Mouse (Mus musculus) CH12.LX (cell line): ENCODE data around the gene Ap2a1. TPM values are rescaled to one million over a fixed set of nuclear protein-coding genes. Genes with fewer than 3 reads are reported as not detected.

Experiments
- DNase-seq: peaks from one replicate; pipeline ENCODE4 v3.0.0-alpha.2; 2013; ENCODE audit errors: extremely low read depth
- H3K27ac ChIP-seq: 2 replicates; pipeline ENCODE4 v1.5.1; 2012; ENCODE audit warnings: low read depth, mild to moderate bottlenecking, control low read depth, moderate library complexity; ENCODE audit not compliant: insufficient read depth
- H3K27me3 ChIP-seq: replicated peaks from 2 replicates; pipeline ENCODE3; 2012; ENCODE audit warnings: inconsistent platforms
- H3K36me3 ChIP-seq, 2 experiments: replicated peaks in 1 of 2; 2 replicates each; pipeline versions ENCODE3 to v1.6.1; 2012; ENCODE audit warnings: inconsistent platforms in 1 of 2, low read length in 1 of 2, mild to moderate bottlenecking in 1 of 2, mixed read lengths in 1 of 2, moderate library complexity in 1 of 2; ENCODE audit not compliant: control insufficient read depth in 1 of 2, insufficient read depth in 1 of 2
- H3K4me1 ChIP-seq, 2 experiments: 2 replicates each; pipeline ENCODE4 v1.6.1; 2012; ENCODE audit warnings: inconsistent platforms in 1 of 2, moderate library complexity in 1 of 2; ENCODE audit not compliant: insufficient read depth in 2 of 2, control insufficient read depth in 1 of 2
- H3K4me2 ChIP-seq: 2 replicates; pipeline ENCODE4 v1.6.1; 2012; ENCODE audit warnings: low read depth, mild to moderate bottlenecking, control low read depth; ENCODE audit not compliant: poor library complexity, insufficient read depth, severe bottlenecking
- H3K4me3 ChIP-seq, 3 experiments: fragments of 150-350 bp in 1 of 3; sonication (generic) in 1 of 3; replicated peaks in 1 of 3; 2 replicates each; pipeline versions ENCODE3 to v1.5.1; 2011 to 2012; ENCODE audit warnings: low read depth in 2 of 3, low read length in 2 of 3, mild to moderate bottlenecking in 2 of 3, moderate library complexity in 2 of 3, control low read depth in 1 of 3, improper control_type of control experiment in 1 of 3, inconsistent platforms in 1 of 3, mixed read lengths in 1 of 3; ENCODE audit not compliant: poor library complexity in 1 of 3
- H3K79me2 ChIP-seq: replicated peaks from 2 replicates; pipeline ENCODE4 v1.6.1; 2012; ENCODE audit warnings: mild to moderate bottlenecking, moderate library complexity; ENCODE audit not compliant: control insufficient read depth, poor library complexity, insufficient read depth, severe bottlenecking; ENCODE audit errors: extremely low read depth
- H3K9ac ChIP-seq: 2 replicates; pipeline ENCODE4 v1.6.1; 2012; ENCODE audit warnings: low read depth, mild to moderate bottlenecking, control low read depth, moderate library complexity; ENCODE audit not compliant: insufficient read depth
- H3K9me3 ChIP-seq: replicated peaks from 2 replicates; pipeline ENCODE3; 2012; ENCODE audit warnings: low read length, inconsistent platforms, mixed read lengths
- CHD1 ChIP-seq: IDR thresholded peaks from 2 replicates; pipeline ENCODE4 v1.6.1; 2012; ENCODE audit warnings: low read depth, low read length, improper control_type of control experiment, inconsistent platforms
- CTCF ChIP-seq, 2 experiments: IDR thresholded peaks in 1 of 2; conservative IDR thresholded peaks in 1 of 2; 2 replicates each; pipeline ENCODE4 v1.5.1; 2011 to 2012; ENCODE audit warnings: low read depth in 2 of 2, low read length in 2 of 2, improper control_type of control experiment in 1 of 2, inconsistent platforms in 1 of 2, mild to moderate bottlenecking in 1 of 2, moderate library complexity in 1 of 2
- E2F4 ChIP-seq: IDR thresholded peaks from 2 replicates; pipeline ENCODE4 v1.6.1; 2011; ENCODE audit warnings: low read depth, low read length, improper control_type of control experiment; ENCODE audit not compliant: insufficient replicate concordance
- ELF1 ChIP-seq: IDR thresholded peaks from 2 replicates; pipeline ENCODE4 v1.6.1; 2014; ENCODE audit warnings: low read depth, mild to moderate bottlenecking, inconsistent platforms, low read length, improper control_type of control experiment
- EP300 ChIP-seq: IDR thresholded peaks from 2 replicates; pipeline ENCODE4 v1.6.1; 2011; ENCODE audit warnings: low read length, improper control_type of control experiment
- ETS1 ChIP-seq: conservative IDR thresholded peaks from 2 replicates; pipeline ENCODE4 v1.6.1; 2012; ENCODE audit warnings: low read depth, mild to moderate bottlenecking, inconsistent platforms, low read length, improper control_type of control experiment, moderate library complexity
- GABPA ChIP-seq: IDR thresholded peaks from 2 replicates; pipeline ENCODE4 v1.6.1; 2012; ENCODE audit warnings: low read depth, low read length, improper control_type of control experiment, inconsistent platforms; ENCODE audit not compliant: insufficient replicate concordance
- HCFC1 ChIP-seq: IDR thresholded peaks from 2 replicates; pipeline ENCODE4 v1.6.1; 2012; ENCODE audit warnings: low read depth, mild to moderate bottlenecking, inconsistent platforms, low read length, improper control_type of control experiment
- JUN ChIP-seq: IDR thresholded peaks from 2 replicates; pipeline ENCODE4 v1.6.1; 2011; ENCODE audit warnings: low read depth, mild to moderate bottlenecking, low read length, improper control_type of control experiment, moderate library complexity; ENCODE audit not compliant: insufficient read depth
- MAX ChIP-seq: IDR thresholded peaks from 2 replicates; pipeline ENCODE4 v1.6.1; 2011; ENCODE audit warnings: low read length, improper control_type of control experiment
- MAZ ChIP-seq: IDR thresholded peaks from 2 replicates; pipeline ENCODE4 v1.6.1; 2012; ENCODE audit warnings: low read depth, mild to moderate bottlenecking, inconsistent platforms, low read length, improper control_type of control experiment, moderate library complexity
- MEF2A ChIP-seq: IDR thresholded peaks from 2 replicates; pipeline ENCODE4 v1.6.1; 2014; ENCODE audit warnings: low read depth, mild to moderate bottlenecking, inconsistent platforms, low read length, improper control_type of control experiment, borderline replicate concordance
- MXI1 ChIP-seq: IDR thresholded peaks from 2 replicates; pipeline ENCODE4 v1.6.1; 2011; ENCODE audit warnings: mild to moderate bottlenecking, low read depth, low read length, improper control_type of control experiment
- MYC ChIP-seq: IDR thresholded peaks from 2 replicates; pipeline ENCODE4 v1.6.1; 2011; ENCODE audit warnings: low read depth, mild to moderate bottlenecking, improper control_type of control experiment, low read length
- NELFE ChIP-seq: IDR thresholded peaks from 2 replicates; pipeline ENCODE4 v1.6.1; 2011; ENCODE audit warnings: low read depth, low read length, improper control_type of control experiment
- PAX5 ChIP-seq: IDR thresholded peaks from 2 replicates; pipeline ENCODE4 v1.6.1; 2012; ENCODE audit warnings: low read length, inconsistent platforms, mixed read lengths
- POLR2A ChIP-seq: IDR thresholded peaks from 2 replicates; pipeline ENCODE4 v1.6.1; 2011; ENCODE audit warnings: low read depth, mild to moderate bottlenecking, improper control_type of control experiment, low read length
- POLR2AphosphoS2 ChIP-seq: IDR thresholded peaks from 2 replicates; pipeline ENCODE4 v1.6.1; 2011; ENCODE audit warnings: low read depth, low read length, improper control_type of control experiment
- RAD21 ChIP-seq: IDR thresholded peaks from 2 replicates; pipeline ENCODE4 v1.6.1; 2011; ENCODE audit warnings: low read depth, mild to moderate bottlenecking, low read length, improper control_type of control experiment, moderate library complexity
- RCOR1 ChIP-seq: conservative IDR thresholded peaks from 2 replicates; pipeline ENCODE4 v1.6.1; 2012; ENCODE audit warnings: low read depth, mild to moderate bottlenecking, inconsistent platforms, low read length, improper control_type of control experiment
- SIN3A ChIP-seq: IDR thresholded peaks from 2 replicates; pipeline ENCODE4 v1.6.1; 2012; ENCODE audit warnings: low read length, improper control_type of control experiment, inconsistent platforms
- SMC3 ChIP-seq: IDR thresholded peaks from 2 replicates; pipeline ENCODE4 v1.6.1; 2011; ENCODE audit warnings: low read depth, low read length, improper control_type of control experiment
- TBP ChIP-seq: conservative IDR thresholded peaks from 2 replicates; pipeline ENCODE4 v1.6.1; 2011; ENCODE audit warnings: low read depth, low read length, improper control_type of control experiment
- TCF12 ChIP-seq: IDR thresholded peaks from 2 replicates; pipeline ENCODE4 v1.6.1; 2014; ENCODE audit warnings: low read depth, mild to moderate bottlenecking, inconsistent platforms, low read length, improper control_type of control experiment
- UBTF ChIP-seq: IDR thresholded peaks from 2 replicates; pipeline ENCODE4 v1.6.1; 2012; ENCODE audit warnings: low read depth, mild to moderate bottlenecking, inconsistent platforms, low read length, improper control_type of control experiment, moderate library complexity
- USF2 ChIP-seq: conservative IDR thresholded peaks from 2 replicates; pipeline ENCODE4 v1.6.1; 2011; ENCODE audit warnings: low read depth, low read length, improper control_type of control experiment
- ZKSCAN1 ChIP-seq: IDR thresholded peaks from 2 replicates; pipeline ENCODE4 v1.6.1; 2012; ENCODE audit warnings: low read depth, inconsistent platforms, low read length, improper control_type of control experiment, borderline replicate concordance
- ZMIZ1 ChIP-seq: IDR thresholded peaks from 2 replicates; pipeline ENCODE4 v1.6.1; 2012; ENCODE audit warnings: low read depth, mild to moderate bottlenecking, inconsistent platforms, low read length, improper control_type of control experiment
- ZNF384 ChIP-seq: IDR thresholded peaks from 2 replicates; pipeline ENCODE4 v1.6.1; 2012; ENCODE audit warnings: low read depth, low read length, improper control_type of control experiment, inconsistent platforms
- dilution Hi-C: fragments of 300-500 bp; cut with MboI; formaldehyde crosslinking; loops from 2 replicates; pipeline ENCODE4 v1.14.3; 2020; ENCODE audit warnings: low sequenced_read_pairs; ENCODE audit not compliant: extremely low pct_unique_long_range_greater_than_20kb, extremely low pct_ligation_motif_present
- in situ Hi-C: fragments of 300-500 bp; cut with MboI; formaldehyde crosslinking; loops from 3 replicates; pipeline ENCODE4 v1.14.3; 2019; ENCODE audit warnings: low sequenced_read_pairs, low pct_ligation_motif_present, low pct_unique_long_range_greater_than_20kb, mixed read lengths
- polyA plus RNA-seq: library from polyadenylated mRNA; unstranded; fragments of >175 nt; gene quantifications from 2 replicates; pipeline ENCODE4 v1.2.1, GENCODE M21; 2012; ENCODE audit warnings: low read depth; ENCODE audit not compliant: insufficient read length
- total RNA-seq, 2 experiments: library from RNA; depleted of rRNA; stranded (reverse); fragments of 300-350 nt in 1 of 2; fragments of >200 nt in 1 of 2; gene quantifications; 2 replicates each; pipeline ENCODE4 v1.2.3; 2012 to 2014

The Ap2a1 gene
- total and polyA plus RNA-seq, 3 experiments, result 35.7 to 61.1 (median 56.3) TPM

GRCm38 (mm10) chr7:44958208-44958607, 28.9 kb upstream of the Ap2a1 start:
- Histone ChIP-seq H3K4me3 (no peak overlapping the region), H3K4me1 (peaks cover 11 to 26% of the 10 kb centered on the region in 2 experiments), H3K4me2 (no peak overlapping the region), H3K36me3 (peaks cover 0 to 56% of the 10 kb centered on the region in 2 experiments), H3K27me3 (peaks cover 3% of the 10 kb centered on the region), H3K27ac (no peak overlapping the region), H3K79me2 (no peaks in the 10 kb centered on the region), H3K9me3 (no peaks in the 10 kb centered on the region), H3K9ac (no peak overlapping the region)
- dilution Hi-C loops, result no loop called here
- in situ Hi-C loops, result loop anchor here (10.0 kb wide), 2 partner anchors 103 to 213 kb away; partner anchors contain the start of genes Pnkp and Vrk3
- TF ChIP-seq MYC, result peak; percentile 87
- TF ChIP-seq ETS1, result no peak
- no peak for TF ChIP-seq TCF12
- TF ChIP-seq SIN3A, result no peak
- peak; percentile 74 for TF ChIP-seq SMC3
- TF ChIP-seq EP300, result no peak
- TF ChIP-seq ZNF384, result no peak
- TF ChIP-seq CTCF (conservative IDR thresholded peaks at IDR 0.05 in 1 of 2, IDR thresholded peaks at IDR 0.05 in 1 of 2; ENCODE audit: low read depth in 2 of 2, low read length in 2 of 2), result peak; percentile 54 to 89
- TF ChIP-seq MAZ, result no peak
- TF ChIP-seq PAX5, result no peak
- TF ChIP-seq POLR2AphosphoS2, result no peak
- no peak for TF ChIP-seq ELF1
- TF ChIP-seq MAX, result peak; percentile 96
- TF ChIP-seq CHD1, result no peak
- TF ChIP-seq TBP, result no peak
- no peak for TF ChIP-seq ZMIZ1
- no peak for TF ChIP-seq USF2
- peak; percentile 80 for TF ChIP-seq RAD21
- no peak for TF ChIP-seq ZKSCAN1
- TF ChIP-seq RCOR1, result no peak
- DNase-seq, result peak; percentile 49

DNA sequence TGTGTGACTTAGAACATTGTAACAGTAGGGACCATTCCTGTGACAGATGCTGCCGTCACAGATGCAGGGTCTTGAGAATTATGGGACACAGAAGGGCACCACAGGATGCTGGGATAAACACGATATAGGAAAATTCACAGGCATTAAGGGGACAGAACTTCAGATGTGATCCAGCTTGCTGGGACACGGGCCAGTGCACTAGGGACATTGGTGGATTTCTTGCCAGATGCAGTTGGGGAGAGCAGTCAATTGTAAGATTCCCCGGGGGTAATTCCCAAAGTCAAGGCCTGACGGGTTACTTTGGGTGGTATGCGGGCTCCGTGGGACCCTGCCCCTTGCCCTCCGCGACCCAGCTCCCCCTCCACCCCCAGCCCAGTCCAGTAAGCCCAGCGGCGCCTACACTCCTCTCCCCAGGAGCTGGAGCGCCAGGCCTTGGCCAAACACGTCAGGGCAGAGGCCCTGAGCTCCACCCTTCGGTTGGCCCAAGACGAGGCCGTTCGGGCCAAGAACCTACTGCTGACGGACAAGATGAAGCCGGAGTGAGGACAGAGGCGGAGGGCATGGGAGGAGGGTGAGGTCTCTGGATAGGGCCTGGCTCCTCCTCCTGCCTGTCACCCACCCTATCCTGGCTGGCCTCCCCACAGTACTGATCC, 28.0 kb upstream of the Ap2a1 start:
- no peak overlapping the region for H3K27ac ChIP-seq
- dilution Hi-C loops, result no loop called here
- no peak for DNase-seq
- no peak overlapping the region for H3K4me3 ChIP-seq
- peaks cover 9 to 26% of the 10 kb centered on the region in 2 experiments for H3K4me1 ChIP-seq
- TF ChIP-seq MXI1 (no peak), POLR2A (no peak), HCFC1 (no peak), ZMIZ1 (no peak), CTCF (conservative IDR thresholded peaks at IDR 0.05 in 1 of 2, IDR thresholded peaks at IDR 0.05 in 1 of 2; ENCODE audit: low read depth in 2 of 2, low read length in 2 of 2) (no peak), ELF1 (no peak), GABPA (no peak), USF2 (no peak), NELFE (no peak), TBP (no peak), E2F4 (no peak), JUN (no peak), RAD21 (no peak), PAX5 (no peak), MEF2A (no peak), UBTF (no peak), EP300 (no peak)
- TF ChIP-seq, all 38 proteins: peak for 0
- H3K9ac ChIP-seq, result no peak overlapping the region
- peaks cover 0 to 47% of the 10 kb centered on the region in 2 experiments for H3K36me3 ChIP-seq
- H3K4me2 ChIP-seq, result no peak overlapping the region
- no peaks in the 10 kb centered on the region for H3K79me2 ChIP-seq
- in situ Hi-C loops, result loop anchor here (10.0 kb wide), 2 partner anchors 103 to 213 kb away; partner anchors contain the start of genes Pnkp and Vrk3
- H3K9me3 ChIP-seq, result no peaks in the 10 kb centered on the region
- H3K27me3 ChIP-seq, result peaks cover 5% of the 10 kb centered on the region
